Mouse (Mus musculus): ENCODE data around the gene Olah. TPM values are rescaled to one million over a fixed set of nuclear protein-coding genes. Genes with fewer than 3 reads are reported as not detected.
"Not testable (repeated sequence)": the region's sequence is repeated elsewhere in the genome, so short reads cannot be mapped to it uniquely, and the experiment has no call there.

The Olah gene
- polyA plus RNA-seq (2017; shearing (Covaris generic)): not detected

DNA sequence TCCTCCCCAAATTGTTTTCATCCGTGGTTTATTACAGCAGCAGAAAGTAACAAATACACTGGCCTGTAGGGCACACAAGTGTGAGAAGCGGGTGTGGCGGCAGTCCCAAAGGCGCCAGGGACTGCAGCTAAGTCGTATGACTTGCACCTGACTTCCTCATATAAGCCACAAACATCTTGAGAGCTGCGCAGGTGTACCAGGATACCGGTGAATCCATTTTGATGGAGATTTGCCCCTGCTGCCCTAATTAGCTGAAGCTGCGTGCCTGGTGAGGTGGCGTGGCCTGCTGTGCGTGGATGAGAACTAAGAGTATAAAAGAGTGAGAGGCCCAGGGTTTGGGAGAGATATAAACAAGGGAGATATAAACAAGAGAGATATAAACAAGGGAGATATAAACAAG is at the start of gene Olah:
Gene Olah (minus strand): TSS at position 101 of the 400 bp plus-strand sequence.
- ATAC-seq: not testable (repeated sequence)

DNA sequence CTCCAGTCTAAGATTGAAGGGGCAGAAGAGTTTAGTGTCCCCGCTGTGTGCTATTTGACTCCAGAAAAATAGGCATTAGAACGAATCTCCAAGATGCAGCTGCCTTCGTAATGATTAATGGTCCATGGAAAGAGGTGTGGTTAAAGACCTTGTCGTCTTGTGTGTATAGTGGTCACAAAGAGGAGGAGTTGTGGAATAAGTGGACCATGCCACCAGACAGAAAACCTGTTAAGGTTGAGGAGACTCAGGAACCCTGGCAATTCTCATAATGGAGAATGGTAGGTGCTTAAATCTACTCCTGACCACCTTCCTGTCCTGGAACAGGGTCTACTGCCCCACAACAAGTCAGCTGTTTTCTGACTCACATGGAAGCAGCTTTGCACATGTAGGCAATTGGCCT is 49.0 kb upstream of the Olah start:
- no peak for ATAC-seq

DNA sequence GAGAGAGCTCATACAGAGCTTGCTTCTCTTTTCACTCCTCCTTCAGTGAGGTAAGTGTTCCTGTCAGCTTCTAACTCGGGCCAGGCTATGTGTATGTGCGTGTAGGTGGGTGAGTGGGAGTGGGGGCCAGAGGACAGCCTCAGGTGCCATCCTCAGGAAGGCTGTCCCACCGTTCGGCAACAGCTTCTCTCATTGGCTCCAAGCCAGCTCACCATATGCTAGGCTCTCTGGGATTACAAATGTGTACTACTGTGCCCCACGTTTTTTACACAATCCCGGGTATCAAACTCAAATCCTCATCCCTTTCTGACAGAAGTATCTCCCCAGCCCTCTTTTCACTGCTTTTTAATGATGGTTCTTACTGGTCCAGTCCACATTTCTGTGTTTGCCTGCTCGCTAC is 47.2 kb upstream of the Olah start:
- no peak for ATAC-seq

DNA sequence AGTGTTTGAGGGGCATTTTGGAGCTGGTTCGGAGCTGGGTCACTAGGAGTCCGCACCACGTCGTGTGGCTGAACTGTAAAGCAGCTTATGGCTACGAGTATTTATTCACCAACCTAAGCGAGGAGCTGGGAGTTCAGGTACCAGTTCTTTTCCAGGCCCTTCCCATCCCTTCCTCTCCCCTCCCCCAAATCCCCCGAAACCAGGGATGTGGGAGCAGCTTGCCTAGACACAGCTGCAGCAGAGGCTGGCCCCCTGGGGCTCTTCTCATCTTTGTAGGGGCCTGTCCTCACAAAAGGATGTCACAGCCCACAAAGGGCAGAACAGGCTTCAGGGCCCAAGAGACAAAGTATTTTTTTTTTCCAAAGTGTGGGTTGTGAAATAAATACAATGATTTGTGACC is 40.9 kb upstream of the Olah start:
- ATAC-seq: no peak

DNA sequence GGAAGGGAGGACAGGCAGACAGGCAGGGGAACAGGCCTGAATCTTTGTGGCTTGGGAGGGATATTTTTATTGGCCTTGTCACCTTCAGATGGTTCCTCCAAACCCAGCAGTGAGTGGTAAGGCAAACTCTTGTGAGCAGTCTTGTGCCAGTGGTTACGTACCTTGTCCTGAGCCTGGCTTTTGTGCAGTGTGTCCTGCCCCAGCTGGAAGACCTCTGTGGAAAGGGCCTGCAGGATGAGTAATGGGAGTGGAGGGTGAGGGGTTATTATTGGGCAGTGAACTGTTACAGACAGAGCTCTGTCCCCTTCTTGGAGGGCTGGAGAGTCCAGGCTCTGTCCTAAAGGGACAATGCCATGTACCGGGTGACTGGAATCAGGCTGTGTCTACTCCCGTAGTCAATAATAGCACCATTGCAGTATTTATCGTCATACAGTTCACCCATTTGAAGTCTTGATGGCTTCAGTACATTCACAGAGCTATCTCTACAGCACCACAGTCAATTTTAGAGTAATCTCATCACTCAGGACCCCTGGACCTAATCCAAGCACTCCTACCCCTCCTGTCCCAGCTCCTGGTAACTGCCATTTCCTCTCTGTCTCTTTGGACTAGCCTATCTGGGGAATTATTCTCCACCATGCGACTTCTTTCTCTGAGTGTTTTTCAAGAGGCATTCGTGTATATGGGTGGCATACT is 38.5 kb upstream of the Olah start:
- no peak for ATAC-seq

DNA sequence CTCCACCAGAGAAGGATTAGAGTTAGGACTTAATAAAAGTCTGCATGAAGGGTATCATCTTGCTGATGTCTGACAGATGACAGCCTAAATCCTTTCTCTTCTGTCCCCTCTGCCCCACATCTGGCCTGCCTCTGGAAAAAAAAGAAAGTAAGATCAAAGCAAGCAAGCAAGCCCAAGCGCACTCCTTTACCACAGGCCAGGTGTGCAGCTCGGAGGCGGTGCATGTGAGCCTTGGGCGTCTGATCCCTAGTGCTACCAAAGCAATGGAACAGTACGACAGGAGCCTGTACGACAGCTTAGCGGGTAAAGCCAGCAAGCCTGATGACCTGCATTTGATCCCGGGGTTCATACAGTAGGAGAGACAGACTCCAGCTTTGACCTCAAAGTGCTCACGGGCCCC is 33.9 kb upstream of the Olah start:
- ATAC-seq: no peak

DNA sequence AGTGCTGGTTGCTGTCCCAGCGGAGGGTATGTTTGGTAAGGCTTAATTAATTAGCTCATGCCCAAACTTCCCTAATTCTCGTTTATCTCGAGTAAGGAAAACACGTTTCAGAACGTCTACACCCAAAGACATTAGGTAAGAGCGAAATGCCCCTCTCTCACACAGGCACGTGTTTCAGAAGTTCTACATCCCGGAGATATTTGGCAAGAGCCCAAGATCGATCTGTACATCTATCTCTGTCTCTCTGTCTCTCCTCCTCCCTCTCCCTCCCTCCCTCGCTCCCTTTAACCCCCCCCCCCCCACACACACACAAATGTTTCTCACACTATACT is 27.5 kb upstream of the Olah start:
- ATAC-seq: no peak

DNA sequence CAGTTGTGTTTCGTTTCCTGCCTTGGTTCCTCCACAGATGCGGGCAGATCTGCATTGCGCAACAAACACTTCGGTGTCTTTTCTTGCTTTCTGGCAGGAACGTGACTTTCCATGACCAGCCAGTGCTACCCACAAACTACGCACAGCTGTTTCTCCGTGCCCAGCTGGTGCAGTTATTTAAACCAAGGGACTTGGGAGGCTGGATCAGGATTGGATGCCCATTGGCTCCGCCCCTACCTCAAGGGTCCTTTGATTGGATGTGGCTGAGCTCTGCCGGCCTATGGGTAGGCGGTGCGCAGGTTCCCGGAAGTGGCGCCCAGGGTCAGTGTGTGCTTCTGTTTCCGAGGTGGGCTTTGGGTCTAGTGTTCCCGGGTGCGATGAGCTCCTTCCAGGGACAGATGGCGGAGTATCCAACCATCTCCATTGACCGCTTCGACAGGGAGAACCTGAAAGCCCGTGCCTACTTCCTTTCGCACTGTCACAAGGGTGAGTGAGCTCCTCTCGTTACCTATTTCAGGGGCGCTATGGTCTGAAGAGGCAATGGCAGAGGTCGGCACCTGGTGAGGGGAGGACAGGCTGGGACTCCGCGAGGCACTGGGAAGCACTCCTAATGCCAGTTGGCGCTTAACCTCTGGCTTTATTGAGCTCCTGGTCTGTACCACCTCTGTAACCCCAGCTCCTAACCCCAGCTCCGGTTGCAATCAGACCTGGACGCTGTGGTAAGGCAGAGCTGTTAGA is 27.0 kb upstream of the Olah start, which contains the start of gene Dclre1c:
Gene Dclre1c (plus strand): TSS at position 291 of the 738 bp plus-strand sequence.
- ATAC-seq: peak; percentile 91

DNA sequence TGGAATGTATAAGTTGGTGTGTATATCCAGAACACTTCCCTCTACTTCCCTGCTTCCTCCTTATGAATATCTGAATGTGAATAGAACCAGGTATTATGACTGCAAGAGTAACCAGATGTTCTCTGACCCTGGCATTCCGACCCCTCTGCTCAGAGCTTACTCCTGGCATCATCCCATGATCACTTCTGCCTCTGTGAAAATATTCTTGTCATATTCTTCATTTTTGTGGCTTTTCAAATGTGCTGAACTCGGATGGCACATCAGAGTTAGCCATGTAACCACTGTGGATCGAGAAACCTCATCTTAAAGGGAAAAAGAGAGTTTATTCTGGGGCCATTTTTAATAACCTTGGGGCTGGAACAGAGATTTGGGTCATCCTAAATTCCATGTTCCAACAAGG is 25.5 kb upstream of the Olah start, which contains the start of gene Meig1:
Gene Meig1 (minus strand): TSS at position 101 of the 400 bp plus-strand sequence.
- ATAC-seq: no peak

DNA sequence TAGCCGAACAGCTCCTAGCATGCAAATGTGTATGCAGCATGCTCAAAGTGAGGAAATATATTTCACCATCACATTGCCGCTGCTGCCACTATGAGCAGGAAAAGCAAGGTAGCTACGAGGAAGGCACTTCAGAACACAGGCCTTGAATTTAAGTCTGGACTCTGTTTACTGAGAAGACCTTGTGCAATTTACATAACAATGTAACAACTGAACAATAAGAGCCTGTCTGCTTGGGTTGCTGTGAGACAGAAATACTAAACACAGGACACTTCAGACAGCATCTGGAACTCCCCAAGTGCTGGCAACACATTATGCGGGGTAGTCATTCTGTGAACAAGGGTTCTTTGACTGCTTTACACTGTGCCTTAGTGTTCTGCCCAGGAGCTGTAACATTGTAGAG is 23.1 kb upstream of the Olah start:
- no peak for ATAC-seq

DNA sequence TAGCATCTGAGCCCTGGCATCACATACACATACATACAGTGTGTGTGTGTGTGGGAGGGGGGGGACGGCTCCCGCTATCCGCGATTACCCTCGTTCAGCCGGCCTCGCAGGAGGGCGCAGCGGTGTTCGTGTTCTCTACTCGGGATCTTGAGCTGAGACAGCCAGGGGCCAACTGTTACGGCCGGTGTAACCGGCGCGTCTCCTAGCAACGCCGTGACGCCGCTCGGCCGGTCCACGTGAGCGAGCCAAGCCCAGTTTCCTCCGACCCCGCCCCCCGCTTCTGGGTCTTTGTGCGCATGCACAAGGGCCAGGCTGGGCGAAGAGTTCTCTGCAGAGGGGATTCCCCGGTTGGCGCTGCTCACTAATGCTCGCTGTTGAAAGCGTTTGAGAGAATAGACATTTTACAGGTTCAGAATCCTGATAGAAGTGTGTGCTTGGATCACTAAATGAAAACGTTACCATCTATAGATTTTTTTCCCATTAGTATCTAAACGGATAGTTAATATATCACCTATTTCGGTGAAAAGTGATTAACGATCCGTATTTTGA is 21.9 kb upstream of the Olah start:
- peak; percentile 74 for ATAC-seq

DNA sequence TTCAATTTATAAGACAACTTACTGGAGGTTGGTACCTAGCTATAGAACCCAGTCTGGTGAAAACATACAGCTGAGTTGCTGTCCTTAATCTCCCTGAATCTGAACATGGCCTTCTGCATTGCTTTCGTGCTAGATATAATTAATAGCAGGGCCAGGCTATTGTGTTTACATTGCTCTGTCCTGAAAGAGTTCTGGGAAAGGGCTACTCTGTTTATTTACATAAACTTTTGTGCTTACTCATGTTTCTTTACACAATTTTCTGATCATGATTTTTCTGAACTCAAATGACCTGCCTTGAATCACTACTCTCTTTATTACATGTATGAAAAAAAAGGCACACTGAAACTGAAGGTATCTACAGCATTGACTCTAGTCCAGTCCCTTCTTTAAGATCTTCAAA is 18.7 kb upstream of the Olah start:
- no peak for ATAC-seq

DNA sequence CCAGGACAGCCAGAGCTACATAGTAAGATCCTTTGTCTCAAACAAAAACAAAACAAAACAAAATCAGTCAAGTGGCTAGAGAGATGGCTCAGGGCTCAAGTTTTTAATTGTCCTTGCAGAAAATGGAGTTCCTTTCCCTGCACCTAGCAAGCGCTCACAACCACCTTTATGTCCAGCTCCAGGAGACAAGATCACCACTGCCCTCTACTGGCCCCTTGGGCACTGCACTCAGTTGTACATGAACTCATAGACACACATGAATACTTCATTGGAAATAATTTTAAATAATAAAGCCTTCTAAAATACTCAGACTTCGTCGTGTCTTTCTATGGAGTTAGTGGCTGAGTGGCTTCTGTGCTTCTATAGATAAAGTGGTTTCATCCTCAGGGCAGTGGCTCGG is 17.2 kb upstream of the Olah start:
- ATAC-seq: no peak

DNA sequence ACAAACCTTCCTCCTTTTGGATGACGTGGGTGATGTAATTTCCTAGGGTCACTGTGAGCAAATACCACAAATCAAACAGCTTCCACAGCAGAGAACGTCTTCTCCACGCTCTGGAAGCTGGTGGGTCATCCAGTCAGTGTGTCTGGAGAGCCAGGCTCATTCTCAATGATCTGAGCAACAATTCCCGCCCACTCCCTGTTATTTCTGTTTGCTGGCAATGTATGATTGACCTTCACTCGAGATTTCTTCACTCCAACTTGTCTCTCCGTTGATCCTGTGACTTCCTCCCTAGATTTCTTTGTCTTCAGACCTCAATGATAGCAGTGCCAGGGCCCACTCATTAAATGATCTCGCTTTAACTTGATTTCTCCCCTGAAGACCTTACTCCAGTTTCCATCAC is 10.7 kb upstream of the Olah start:
- no peak for ATAC-seq

DNA sequence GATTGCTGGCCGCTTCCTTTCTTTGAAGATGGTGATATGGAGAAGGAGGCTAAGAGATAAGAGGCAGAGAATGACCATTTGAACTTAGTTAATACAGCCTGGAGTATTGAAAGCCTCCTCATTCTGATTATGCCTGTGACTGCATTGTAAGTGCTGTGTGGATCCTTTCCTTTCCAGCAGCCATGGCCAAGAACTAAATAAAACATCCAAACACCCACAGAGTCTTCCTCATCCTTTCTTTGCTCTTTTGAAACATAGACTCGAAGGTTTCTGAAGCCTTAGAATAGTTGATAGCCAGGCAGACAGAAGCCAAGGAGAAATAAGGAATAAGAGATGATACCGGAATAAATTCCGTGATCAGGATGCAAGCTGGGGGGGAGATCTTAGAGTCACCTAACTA is 9.0 kb upstream of the Olah start:
- no peak for ATAC-seq

DNA sequence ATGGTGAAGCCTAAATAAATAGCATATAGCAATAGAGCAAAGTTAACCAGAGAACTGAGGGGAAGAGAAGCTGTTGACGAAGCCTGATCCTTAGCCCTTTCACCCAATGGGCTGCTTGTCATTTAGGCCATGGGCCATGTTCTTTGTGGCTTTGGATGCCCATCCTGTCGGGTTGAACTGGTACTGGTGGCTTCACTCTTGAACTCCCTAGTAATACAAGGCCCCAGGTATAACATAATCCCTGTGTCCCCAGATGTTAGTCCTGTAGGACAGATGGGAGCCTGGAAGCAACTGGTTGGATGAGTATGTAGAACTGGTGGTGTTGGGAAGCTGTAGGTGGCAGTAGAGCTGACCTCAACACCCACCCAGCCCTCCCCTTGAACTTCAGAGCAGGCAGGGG is 5.1 kb downstream of the Olah start:
- no peak for ATAC-seq

DNA sequence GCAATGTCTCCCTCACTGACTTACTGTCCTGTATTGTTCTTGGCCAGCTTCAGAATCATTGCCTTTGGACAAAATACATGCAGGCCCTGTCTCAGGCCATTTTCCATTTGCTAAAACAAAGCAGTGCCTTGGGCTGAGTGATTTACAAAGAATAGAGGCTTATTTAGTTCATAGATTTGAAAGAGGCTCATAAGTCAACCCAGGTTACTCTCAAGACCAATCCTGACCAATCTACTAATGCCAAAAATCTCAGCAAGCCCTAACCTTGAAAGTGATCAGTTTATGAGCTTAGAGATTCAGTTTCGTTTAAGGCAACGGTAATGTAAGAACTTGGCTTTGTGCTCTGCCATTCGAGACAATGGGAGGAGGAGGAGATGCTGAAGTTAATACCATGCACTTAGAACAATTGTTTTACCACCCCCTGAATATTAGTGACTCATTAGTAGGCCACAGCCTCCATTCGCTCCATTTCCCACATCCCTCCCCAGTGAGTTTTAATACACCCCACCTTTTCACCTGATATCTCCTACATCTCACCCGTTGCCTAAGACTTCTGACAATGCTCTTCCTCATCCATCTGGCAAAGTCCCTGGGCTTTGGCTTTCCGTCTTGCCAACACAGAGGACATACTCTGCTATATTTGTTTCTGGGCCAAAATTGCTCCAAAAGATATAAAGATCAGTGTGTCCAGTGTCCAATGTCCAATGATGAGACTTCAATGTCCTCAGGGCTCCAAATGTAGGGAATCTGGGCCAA is 9.7 kb downstream of the Olah start:
- ATAC-seq: no peak

DNA sequence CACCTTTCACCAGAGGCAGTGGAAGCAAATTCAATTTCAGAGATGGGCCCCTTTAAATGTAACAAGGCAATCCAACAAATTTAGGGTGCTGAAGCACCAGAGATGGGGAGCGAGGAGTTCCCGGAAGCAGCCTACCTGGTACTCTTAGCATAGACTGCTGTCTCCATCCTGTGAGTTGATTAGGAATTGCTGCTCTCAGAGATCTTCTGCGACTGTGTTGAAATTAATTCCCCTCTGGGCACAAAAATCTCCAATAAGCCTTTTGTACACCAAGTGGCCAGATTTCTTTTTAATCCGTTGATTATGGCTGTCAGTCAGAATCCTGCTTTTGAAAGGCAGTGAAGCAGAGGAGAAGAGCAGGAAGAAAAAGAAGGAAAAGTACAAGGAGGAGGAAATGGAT is 31.9 kb downstream of the Olah start:
- no peak for ATAC-seq

DNA sequence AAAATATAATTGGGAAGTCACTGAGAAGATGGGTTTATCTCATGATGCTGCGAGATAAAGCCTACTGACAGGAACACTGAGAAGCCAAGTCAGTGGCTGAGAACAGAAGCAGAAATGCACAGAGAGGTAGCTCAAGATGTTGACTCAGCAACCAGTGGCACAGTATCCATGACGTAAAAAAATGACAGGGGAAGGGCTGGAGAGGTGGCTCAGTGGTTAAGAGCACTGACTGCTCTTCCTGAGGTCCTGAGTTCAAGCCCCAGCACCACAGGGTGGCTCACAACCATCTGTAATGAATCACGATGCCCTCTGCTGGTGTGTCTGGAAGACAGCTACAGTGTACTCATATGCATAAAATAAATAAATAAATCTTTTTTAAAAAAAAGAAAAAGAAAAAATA is 35.9 kb downstream of the Olah start:
- no peak for ATAC-seq

DNA sequence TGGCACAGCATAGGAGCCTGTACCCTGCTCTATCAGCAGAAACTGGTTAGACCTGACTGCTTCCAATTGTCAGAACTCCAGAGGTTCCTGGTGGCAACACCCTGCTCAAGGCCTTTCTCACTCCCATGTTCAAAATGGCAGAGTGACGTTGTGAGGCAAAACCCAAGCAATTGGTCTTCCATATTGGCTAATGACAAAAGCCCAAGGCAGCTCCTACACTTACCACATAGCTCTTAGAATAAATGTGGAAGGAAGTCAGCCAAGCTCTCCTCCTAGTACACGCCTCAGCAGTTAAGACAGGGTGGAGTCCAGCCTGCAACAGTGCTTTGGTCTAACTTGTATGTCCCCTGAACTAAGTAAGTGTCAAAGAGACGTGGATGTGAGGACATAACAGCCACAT is 39.1 kb downstream of the Olah start:
- ATAC-seq: no peak

DNA sequence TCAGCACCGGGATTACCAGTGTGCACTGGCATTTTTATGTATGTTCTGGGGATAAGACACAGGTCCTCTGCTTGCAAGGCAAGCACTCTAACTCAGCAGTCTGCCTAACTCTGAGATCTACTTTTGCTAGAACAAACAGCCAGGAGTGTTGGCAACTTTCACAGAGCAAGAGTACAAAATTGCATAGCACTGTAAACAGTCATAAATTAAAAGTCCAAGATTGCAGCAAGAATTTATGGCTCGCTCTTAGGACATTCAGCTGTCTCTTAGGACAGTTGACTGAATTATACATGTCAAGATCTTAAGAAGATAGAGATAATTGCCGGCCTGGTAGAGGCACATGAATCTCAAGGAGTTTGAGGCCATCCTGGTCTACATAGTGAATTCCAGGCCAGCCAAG is 40.7 kb downstream of the Olah start:
- no peak for ATAC-seq

DNA sequence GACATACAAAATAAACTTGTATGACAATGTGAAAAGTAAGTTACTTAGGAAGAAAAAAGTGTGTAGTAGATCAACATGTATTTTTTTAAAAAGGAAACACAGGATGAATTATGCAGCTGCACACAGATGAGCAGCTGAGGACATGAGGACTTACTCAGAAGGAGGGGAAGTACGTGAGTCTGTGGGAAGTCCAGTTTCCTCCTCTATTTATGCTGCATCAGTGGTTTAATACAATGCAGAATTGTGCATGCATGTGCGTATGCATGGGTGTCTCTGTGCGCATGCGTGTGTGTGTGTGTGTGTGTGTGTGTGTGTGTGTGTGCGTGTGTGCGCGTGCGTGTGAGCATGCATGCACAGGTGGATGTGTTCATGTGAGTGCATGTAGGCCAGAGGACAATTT is 41.2 kb downstream of the Olah start:
- no peak for ATAC-seq

DNA sequence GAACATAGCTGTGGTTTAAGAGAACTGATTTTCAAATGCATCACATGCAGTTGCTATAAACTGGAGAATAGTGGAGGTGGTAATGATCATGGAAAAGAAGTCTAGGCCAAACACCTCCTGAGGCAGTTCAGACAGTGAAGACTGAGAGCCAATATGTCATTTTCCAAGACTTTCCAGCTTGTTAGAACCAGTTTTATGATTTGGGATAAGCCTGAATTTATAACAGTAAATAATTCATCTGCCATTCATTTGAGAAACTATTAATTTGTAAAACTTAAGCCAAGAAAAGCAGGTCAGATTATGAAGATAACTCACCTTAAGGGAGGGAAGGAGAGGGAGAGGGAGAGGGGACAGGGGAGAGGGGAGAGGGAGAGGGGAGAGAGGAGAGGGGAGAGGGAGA is 43.9 kb downstream of the Olah start:
- ATAC-seq: no peak

DNA sequence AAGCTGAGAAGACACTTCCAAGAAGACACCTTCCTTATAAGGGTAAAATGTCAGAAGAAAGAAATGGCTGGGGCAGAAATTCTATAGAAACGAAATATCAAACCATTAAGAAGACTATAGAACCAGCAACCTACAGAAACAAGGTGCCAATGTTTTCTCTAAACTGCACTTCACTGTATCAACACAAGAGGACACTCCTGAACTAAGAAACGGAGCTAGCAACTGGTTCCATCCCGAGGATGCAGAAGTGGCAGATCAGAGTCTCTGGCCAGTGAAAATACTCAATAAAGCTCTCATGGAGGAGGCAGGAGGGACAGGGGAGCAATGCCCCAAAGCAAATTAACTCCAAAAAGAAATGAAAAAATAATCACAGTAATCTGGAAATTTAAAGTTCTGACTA is 48.1 kb downstream of the Olah start:
- no peak for ATAC-seq

All from activated CD4-positive, CD25-positive, alpha-beta regulatory T cell, adult 4 months (primary cell).